Mouse (Mus musculus) urinary bladder, postnatal 10 days (tissue): ENCODE measurements around the gene Hoxa11.

ENCODE experiments used
- DNase-seq: peaks from one replicate; pipeline ENCODE4 v3.0.0; 2022; ENCODE audit warnings: low spot score

Hoxa11 gene

DNA sequence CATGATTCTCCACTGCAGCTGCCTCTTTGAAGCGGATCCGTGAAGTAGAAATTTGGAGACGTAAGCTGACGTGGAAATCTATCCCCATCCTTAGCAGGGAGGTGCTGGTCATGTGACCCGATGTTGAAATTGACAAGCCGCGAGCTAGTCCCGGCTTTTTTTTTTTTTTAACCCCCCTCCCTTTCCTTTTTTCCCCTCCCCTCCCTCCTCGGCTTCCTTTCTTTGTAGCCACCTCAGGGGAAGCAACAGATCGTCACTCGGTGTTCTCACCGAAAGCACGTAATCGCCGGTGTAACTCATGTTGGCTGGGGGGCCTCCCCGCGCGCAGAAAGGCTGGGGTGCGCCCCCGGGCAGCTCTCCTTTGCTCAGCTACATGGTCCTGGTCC is at the start of gene Hoxa11:
Gene Hoxa11, minus strand, starts transcription at position 54 of the 386 bp plus-strand sequence.
- DNase-seq, result peak; percentile 21

DNA sequence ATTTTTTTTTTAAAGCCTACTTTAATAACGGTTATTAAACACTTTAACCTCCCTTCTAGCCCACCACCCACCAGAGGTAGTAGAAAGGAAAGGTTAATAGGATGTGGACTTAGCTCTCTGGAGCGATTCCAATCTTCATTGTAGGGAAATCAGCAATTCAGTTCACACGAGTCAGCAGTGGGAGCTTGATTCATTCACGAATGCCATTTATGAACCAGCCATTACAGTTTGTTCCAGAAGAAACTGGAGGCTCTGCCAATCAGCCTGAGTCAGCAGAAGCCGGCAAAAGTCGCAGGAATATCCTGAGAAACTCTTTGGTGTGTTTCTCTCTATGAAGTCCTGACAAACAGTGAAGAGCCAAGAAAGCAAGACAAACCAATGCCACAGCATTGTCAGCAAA is 49.0 kb upstream of the Hoxa11 start:
- no peak for DNase-seq

DNA sequence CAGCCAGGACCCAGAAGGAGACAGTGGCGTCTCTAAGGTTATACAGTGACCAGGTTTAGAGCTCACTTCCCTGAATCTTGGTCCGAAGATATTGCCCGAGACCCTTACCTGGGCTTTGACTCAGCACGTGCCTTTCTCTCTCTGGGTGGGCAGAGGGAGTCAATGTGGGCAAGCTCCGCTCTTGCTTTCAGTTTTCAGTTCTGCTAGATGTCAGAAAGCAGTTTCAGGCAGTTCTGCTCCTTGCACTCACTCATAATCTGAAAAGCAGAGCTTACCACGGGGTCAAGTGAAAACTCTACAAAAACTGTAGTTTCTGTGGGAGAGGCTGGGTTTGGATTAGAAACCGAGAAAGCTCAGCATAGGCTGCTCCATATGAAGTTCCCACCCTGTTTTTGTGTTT is 46.7 kb upstream of the Hoxa11 start:
- no peak for DNase-seq

DNA sequence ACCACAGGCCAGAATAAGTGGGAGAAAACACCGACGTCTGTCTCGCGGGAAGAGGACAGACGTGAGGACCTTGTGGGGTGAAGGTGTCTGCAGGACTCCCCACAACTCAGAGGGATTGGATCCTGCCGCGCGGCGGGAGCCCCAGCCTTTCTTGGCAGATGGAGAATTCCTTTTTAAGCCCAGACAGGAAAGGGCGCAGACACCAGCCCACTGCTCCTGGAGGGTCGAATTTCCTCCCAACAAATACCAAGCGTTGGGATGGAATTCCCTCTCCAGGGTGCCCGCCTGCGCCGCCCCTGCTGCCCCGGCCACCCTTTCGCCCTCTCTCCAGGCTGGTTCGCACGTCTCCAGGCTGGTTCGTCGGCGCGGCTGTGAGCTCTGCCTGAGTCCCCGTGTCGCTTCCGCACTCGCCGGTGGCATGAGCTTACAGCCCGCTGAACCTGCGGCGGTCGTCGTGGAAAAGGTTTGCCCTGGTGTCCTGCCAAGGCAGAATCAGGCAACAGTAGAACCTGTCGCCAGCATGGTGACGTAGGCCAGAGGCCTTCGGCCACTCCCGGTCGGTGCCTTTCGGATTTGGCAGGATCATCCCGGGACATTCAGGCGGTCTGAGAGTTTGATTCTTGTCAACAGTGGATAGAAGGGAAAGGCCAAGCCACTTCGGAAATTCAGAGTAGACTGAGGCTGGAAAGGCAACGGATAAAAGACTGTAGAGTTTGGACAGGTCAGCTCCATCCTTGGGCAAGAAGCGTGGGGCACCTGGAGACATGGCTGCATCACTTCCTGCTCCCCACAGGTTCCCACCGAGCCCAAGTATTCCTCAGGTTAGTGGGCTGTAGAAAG is 45.6 kb upstream of the Hoxa11 start:
- DNase-seq, result no peak

DNA sequence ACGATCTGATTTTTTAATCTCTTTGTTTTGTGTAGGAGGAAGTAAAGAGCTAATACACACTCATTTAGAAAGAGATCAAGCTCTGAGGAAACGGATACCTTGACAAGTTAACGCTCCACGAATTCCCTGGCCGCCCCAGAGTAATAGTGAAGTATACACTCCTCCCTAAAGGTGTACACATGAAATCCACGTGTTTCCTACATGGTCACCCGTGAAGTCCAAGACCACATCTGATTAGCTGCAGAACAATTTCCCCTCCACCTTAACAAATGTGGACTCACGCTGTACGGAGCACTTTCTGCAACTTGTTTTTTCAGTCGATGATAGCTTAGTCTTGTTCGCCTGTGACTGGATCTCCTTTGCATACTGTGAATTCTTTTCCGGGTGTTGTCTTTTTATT is 44.6 kb upstream of the Hoxa11 start:
- DNase-seq, result no peak

DNA sequence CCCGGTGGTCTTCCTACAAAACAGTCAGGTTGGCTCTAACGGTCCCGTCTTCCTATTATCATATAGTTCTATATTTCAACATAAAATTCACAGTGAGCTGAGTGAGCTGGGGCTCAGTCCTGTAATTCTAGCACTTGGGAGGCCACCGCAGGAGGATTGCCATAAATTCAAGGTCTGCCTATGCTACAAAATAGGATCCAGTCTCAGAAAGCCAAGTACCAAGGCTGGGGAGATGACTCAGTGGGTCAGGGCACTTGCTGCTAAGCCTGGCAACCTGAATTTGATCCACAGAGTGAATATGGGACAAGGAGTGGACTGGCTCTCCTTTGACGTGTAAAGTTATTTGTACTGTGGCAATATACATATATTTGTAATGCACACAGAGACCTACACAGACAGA is 38.3 kb upstream of the Hoxa11 start:
- DNase-seq, result no peak

DNA sequence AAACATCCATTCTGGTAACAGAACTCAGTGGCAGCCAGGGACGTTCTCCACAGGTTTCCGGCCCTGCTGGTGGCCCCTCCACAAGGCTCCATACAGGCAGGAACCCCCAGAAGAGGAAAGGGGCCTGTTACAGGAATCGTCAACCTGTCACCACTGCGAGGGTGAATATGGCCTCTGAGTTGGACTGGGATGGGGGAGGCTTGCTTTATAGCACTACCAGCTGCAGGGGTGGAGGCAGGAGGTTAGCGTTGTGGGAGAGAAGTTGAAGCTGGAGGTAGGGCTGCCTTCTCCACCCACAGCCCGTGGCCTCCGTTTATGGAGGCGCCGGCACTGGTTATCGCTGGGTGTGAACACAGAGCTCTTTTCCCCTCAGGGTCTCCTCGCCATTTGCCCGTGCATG is 35.5 kb upstream of the Hoxa11 start:
- DNase-seq, result no peak

DNA sequence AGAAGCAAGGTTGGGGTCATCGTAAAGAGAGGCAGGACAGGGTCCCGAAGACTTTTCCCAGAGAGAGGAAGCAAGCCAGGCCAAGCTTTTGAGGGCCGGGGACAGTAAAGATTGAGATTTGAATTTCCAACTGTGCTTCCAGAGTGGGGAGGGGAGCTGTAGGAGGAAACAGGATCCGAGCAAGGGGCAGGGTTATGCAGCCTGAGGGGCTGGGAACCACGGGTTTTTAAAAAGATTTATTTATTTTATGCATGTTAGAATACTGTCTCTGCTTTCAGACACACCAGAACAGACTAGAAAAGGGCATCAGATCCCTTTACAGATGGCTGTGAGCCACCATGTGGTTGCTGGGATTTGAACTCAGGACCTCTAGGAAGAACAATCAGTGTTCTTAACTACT is 31.3 kb upstream of the Hoxa11 start:
- no peak for DNase-seq

DNA sequence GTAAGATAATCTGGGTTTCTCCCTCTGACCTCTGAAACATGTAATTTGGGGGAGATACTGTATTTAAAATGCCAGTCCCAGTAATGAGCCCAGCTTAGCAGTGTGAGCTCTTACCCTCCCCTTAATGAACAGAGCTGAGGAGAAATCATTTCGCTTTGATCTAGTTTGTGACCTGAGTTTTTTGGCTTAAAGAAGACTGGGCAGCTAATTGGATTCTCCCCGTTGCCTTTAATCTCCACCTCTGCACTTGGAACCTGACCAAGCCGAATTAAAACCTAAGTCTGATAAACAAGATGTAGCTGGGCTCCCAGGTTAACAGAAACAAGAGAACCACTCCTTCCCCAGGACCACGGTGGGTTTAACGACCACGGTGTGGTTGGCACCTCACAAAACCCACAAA is 30.8 kb upstream of the Hoxa11 start:
- no peak for DNase-seq

DNA sequence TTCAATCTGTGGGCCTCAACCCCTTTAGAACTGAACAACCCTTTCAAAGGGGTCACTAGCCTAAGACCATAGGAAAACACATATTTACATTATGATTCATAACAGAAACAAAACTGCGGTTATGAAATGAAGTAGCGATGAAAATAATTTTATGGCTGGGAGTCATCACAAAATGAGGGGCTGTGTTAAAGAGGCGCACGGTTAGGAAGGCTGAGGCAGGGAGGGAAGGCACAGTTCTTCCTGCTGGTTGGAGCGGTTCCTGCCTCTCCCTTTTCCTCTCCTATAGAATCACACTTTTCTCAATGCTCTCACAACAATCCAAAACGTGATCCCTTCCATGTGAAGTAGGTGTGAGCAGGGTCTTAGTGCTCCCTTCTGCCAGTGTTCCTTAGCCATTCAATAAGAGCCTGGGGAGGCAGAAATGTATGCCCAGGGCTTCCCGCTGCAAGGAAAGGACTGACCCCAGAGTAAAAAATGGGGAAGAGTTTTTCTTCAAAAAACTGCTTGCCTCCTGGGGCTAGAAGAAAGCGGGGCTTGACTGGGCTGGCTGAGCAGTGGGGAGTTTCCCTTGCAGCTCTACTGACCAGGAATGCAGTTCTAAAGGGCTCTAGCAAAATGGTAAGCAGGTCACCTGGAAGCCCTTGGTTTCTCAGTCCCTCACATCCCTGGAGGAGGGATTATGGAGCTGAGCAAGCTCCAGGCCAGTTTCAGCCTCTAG is 30.1 kb upstream of the Hoxa11 start:
- DNase-seq, result no peak

DNA sequence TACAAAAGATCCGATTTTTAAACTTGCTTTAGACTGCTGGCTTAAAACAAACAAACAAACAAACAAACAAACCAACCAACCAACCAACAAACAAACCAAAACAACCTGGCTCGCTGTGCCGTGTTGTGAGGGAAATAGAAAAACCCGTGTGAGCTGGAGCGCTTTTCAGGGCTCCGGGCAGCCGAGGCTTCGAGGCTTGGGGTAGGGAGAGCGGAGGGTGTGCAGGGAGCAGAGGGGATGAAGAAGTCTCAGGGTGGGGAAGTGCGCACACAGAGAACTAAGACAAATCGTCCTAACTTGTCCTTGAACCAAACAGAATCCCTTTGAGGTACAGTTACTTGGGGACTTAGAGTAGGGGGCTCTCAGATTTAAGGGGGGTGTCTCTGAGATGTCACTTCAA is 29.0 kb upstream of the Hoxa11 start:
- DNase-seq, result no peak

DNA sequence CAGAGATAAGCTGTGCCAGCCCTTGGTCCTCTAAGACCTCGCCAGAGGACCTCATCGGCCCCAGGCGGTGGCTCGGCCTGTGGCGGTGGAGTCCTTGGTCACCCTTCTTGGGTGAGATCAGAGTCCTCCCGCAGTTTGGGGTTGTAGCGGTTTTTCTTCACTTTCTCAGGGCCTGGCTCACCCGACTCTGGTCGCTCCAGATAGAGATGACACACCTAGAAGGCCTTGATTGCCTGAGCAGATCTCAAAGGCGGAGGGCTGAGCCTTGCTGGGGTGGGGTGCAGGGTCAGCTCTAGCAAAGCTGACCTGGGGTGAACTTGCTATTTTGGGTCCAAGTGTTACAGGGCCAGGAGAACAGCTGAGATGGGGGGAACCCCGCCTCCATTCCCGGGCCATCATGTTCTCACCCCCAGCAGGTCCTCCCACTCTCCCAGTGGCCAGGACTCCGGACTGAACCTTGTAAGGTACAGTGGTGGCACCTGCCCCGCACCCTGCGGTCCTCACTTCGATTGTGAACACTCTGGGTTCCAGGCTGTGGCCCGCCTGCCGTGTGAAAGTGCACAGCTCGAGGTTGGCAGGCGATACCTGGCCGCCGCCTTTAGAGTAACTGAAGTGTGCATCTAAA is 28.2 kb upstream of the Hoxa11 start:
- DNase-seq, result no peak

DNA sequence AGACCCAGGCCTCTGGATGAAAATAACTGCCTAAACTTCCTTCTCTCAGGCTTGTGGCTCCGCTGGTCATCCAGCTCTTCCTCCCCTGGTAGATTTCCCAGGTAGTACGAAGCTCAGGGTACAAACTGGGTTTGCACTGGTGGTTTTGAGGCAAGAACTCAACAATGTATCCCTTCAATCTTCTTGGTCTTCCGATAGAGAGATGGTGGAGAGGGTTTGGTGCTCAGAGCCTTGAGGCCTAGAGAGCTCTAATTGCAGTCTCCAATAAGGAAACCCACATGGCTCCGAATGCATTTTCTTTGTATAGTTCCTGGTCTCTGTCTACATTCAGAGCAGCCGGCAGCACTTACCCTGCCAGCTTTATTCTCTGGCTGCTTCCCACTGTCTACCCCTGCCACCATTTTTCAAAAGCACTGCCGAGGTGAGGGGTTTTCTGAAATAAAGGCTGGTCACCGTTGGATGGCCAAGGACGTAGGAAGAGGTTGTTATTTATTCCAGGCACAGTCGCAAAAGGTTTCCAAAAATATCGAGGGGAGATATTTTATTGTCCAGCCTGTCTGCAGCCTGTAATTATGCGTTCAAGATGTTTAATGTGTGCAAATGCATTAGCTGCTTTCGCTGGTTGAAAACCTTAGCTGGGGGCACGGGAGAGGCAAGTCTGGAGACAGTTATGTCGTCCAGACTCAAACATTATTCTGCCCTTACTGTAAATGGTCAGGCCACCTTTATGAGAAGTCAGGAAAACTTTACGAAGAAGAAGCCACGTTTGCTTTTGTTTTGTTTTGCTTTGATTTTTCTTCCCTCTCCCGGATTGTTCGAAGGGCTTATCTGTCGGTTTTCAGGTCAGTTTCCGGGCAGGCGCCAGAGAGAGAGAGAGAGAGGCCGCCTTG is 27.4 kb upstream of the Hoxa11 start:
- no peak for DNase-seq

DNA sequence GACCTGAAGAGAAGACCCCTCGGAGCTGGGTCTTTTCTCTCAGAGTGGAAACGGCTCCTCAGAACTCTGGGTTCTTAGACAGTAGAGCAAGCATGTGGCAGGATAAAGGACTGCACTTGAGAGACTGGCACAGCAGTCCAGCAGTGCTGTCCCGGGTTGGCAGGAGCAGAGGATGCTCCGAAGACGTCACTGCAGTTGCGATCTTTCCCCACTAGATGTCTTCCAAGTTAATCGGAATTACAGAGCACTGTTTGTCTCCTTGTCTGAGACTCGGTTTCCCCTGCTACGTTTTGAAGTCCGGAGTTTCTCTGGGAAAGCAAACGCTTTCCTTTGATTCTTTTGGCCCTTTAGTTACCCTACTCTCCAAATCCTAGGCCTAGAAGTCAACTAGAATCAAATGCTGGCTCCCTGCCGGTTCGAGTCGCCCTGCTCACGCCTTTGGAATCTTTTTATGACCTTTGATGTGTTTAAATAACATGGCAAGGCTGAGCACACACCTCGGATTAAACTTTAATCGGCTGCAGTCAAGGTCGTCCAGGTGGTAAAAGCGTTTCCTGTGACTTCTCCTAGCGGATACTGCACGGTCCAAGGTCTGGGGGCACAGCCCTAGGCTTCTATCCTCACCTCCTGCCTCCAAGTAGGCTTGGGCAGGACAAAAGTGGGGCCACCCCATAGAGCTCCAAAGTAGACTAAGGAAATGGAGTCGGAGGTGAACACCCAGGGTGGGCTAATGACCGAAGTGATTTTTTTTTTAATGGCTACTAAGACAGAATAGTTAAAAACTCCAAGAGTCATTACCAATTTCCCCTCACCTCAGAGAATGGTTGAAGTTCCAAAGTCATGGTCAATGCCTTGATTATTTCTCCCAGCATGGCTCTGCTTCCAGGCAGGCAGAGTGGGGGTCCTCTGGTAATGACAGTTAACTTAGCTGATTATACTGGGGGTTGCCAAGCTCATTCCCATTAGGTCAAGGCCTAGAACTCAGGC is 25.2 kb upstream of the Hoxa11 start:
- no peak for DNase-seq

DNA sequence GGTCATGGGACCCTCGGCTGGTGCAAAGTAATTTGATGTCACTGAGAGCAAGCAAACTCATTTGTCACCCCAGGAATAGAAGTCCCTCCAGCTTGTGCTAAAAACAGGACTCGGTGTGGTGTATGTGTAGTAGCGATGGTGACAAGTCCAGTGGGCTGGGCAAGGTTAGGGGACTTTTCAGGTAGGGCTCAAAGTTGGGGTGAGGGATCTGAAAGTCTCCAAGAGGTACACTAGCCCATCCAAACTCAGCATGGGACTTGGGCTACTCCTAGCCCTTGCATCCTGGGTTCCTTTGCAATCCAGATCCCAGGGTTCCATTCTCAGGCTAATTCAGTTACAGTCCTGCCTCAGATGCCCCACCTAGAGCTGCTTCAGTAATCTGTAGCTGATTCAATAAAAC is 23.1 kb upstream of the Hoxa11 start:
- DNase-seq, result no peak

DNA sequence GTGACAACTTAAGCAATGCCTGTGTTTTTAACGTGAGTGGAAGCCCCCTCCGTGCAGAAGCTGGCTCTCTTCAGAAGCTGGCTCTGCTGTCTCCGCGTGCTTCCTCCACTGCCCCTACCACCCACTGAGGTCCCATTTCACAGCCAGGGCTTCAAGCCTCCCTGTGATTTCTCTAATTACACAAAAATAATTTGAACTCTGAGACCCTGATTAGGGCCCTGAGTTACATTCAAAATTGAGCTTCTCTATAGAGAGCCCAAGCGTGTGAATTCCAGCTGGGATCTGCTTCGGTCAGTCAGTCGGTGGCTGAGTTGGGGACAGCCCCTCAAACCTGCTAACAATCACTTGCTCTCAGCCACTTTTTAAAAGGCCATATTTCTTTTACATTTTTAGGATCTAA is 22.7 kb upstream of the Hoxa11 start:
- DNase-seq, result no peak

DNA sequence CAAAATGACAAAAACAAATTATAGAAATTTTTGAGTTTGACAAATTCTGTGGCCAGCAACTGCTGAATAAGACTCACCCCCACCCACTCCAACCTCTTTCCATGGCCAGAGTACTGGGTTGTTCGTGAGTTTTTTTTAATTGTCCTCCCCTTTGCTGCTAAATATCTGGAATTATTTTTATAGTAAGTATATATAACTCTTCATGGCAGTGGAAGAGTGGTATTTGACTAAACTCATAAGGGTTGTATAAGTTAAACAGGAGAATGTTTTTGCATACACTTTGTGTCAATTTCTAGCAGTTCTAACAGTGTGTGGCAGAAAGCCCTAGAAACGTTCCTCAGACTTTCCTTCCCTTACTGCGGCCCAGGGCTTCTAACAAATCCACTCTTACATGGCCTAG is 22.1 kb upstream of the Hoxa11 start:
- DNase-seq, result no peak

DNA sequence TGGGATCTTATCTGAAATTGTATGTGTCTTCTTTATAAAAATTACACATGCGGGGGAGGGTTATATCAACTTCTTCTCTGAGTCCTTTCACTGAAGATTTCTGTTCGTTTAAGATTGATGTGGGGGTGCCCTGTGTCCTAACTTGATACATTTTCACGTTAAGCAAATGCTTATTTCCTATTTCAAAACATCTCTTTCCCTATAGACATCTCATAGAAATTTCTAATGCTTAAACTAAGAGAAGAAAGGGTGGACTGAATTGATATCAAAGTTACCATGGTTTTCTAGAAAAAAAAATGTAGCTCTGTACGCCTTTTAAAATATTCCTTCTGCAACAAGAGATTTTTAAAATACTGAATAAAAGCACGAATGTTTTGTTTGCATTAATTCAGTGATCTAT is 21.6 kb upstream of the Hoxa11 start:
- DNase-seq, result no peak

DNA sequence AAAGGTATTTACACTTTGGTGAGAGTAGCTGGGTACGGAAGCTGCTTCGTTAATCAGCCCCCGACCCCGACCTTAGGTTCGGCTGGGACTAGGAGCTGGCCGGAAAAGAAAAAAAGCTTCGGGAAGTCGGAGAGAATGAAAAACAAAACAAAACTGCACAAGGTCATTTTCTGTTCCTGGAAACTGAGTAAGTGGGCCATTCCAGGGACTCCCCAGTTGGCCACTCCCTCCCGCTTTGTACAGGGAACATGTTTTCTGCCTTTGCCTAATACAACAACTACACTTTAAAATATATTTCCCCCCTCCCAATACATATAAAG is 21.0 kb upstream of the Hoxa11 start:
- no peak for DNase-seq

DNA sequence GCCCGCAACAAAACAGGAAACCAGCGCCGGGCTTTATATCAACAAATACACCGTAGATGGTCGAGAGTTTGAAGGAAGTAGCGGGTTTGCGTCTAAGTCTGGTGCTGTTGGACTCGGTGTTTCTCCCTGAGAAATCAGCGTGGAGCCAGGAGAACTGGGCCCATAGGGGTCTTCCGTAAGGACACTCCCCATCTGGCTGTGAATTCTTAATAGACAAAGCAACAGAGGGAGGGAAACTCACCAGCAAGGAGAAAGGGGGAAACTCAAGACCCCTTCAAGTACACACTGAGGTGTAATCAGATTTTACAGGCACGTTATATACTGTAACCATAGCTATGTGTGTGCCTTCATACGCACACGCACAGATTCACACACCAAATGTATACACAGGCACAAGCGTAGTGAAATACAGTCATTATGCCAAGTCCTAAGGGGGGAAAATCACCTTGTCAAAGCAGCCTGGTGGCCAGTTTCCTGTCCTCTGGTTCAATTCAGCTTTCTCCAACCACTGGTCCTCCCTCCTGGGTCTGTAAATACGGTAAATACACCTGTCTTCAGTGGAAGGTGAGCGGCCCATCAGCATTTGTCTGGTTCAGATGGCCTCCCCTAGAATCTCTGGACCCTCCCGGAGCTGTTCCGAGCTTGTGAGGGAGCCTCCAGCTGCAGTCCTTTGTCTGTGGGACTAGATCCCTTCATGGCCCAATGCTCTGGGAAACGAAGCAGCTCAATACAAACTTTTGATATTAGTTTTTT is 20.5 kb upstream of the Hoxa11 start:
- no peak for DNase-seq
